Comparison of ENCODE assay signal across 9 mouse cellular contexts in genomic region chr9:14274586-14274985, GRCm38 (mm10). TPM values are rescaled to one million over a fixed set of nuclear protein-coding genes. Genes with fewer than 3 reads are reported as not detected.
A peak's percentile ranks its signal among the peaks of the same experiment; 100 is the strongest.
DNase-seq lines count a peak whose midpoint lies in the region; ATAC-seq and TF ChIP-seq lines count a peak whose summit lies in the region.
"Had no signal": no experiment of that assay in that cellular context is flagged by ENCODE, and none has a peak within 500 bp of the region (broad histone marks: within the 10 kb centered on the region; RNA-seq: fewer than 3 reads in every experiment).

No protein-coding gene starts in this region.

- H3K9ac ChIP-seq in embryonic facial prominence, embryonic 14.5 days (ENCODE audit: low read depth, low read length), result no peak overlapping the region
- peak overlapping the region; percentile 64 for H3K9ac ChIP-seq in hindbrain, embryonic 16.5 days (ENCODE audit: low read depth, low read length)
- peak overlapping the region; percentile 60; the same call in 1 of the 2 replicates for H3K9ac ChIP-seq in midbrain, embryonic 16.5 days (ENCODE audit: low read depth, low read length)

- no peaks in the 10 kb centered on the region for H3K9me3 ChIP-seq in embryonic facial prominence, embryonic 14.5 days (ENCODE audit: control insufficient read depth, low read length)
- no peaks in the 10 kb centered on the region for H3K9me3 ChIP-seq in hindbrain, embryonic 16.5 days (ENCODE audit: control insufficient read depth, low read length)
- no peaks in the 10 kb centered on the region for H3K9me3 ChIP-seq in midbrain, embryonic 16.5 days (replicated peaks; ENCODE audit: control insufficient read depth, low read length, poor library complexity, severe bottlenecking)

- no peaks in the 10 kb centered on the region for H3K36me3 ChIP-seq in embryonic facial prominence, embryonic 14.5 days (ENCODE audit: control insufficient read depth, insufficient read depth, low read length)
- H3K36me3 ChIP-seq in hindbrain, embryonic 16.5 days (ENCODE audit: control insufficient read depth, insufficient read depth, low read length), result no peaks in the 10 kb centered on the region
- no peaks in the 10 kb centered on the region for H3K36me3 ChIP-seq in midbrain, embryonic 16.5 days (ENCODE audit: control insufficient read depth, insufficient read depth, low read length)

- no peak for TF ChIP-seq CTCF in layer of hippocampus, adult 2 months (conservative IDR thresholded peaks at IDR 0.05)

- H3K4me3 ChIP-seq in layer of hippocampus, adult 2 months, result peak overlapping the region; percentile 96
- 0 out of 2 replicates have a peak overlapping the region, but pooled peaks have one; percentile 30 for H3K4me3 ChIP-seq in embryonic facial prominence, embryonic 14.5 days (ENCODE audit: low read depth, low read length)
- H3K4me3 ChIP-seq in hindbrain, embryonic 16.5 days (ENCODE audit: low read length), result peak overlapping the region; percentile 99
- H3K4me3 ChIP-seq in midbrain, embryonic 16.5 days (ENCODE audit: low read depth, low read length), result peak overlapping the region; percentile 77

- peak overlapping the region; percentile 56 for H3K4me2 ChIP-seq in embryonic facial prominence, embryonic 14.5 days (ENCODE audit: low read depth, low read length)
- H3K4me2 ChIP-seq in hindbrain, embryonic 16.5 days (ENCODE audit: low read length), result peak overlapping the region; percentile 69
- peak overlapping the region; percentile 71 for H3K4me2 ChIP-seq in midbrain, embryonic 16.5 days (ENCODE audit: low read length)

- peaks cover 12% of the 10 kb centered on the region; the same call in 1 of the 2 replicates for H3K4me1 ChIP-seq in embryonic facial prominence, embryonic 14.5 days (ENCODE audit: control insufficient read depth, insufficient read depth, low read length)
- H3K4me1 ChIP-seq in hindbrain, embryonic 16.5 days (ENCODE audit: control insufficient read depth, insufficient read depth, low read depth, low read length), result peaks cover 11% of the 10 kb centered on the region
- peaks cover 20% of the 10 kb centered on the region for H3K4me1 ChIP-seq in midbrain, embryonic 16.5 days (ENCODE audit: control insufficient read depth, insufficient read depth, low read length)

- no peak for ATAC-seq in embryonic facial prominence, embryonic 14.5 days (ENCODE audit: low read depth)
- no peak for ATAC-seq in hindbrain, embryonic 16.5 days
- ATAC-seq in midbrain, embryonic 16.5 days, result no peak
- ATAC-seq: Patski had no signal

- H3K27me3 ChIP-seq in embryonic facial prominence, embryonic 14.5 days (replicated peaks; ENCODE audit: control insufficient read depth, insufficient read depth, low read length), result no peaks in the 10 kb centered on the region
- no peaks in the 10 kb centered on the region for H3K27me3 ChIP-seq in hindbrain, embryonic 16.5 days (replicated peaks; ENCODE audit: control insufficient read depth, insufficient read depth, low read length)
- no peaks in the 10 kb centered on the region; the same call in 1 of the 2 replicates for H3K27me3 ChIP-seq in midbrain, embryonic 16.5 days (ENCODE audit: control insufficient read depth, insufficient read depth, low read depth, low read length)
- H3K27me3 ChIP-seq: Patski had no signal

- DNase-seq in layer of hippocampus, adult 2 months (ENCODE audit: low spot score in 2 of 2), result no peak
- DNase-seq in layer of hippocampus, adult 18-20 months (ENCODE audit: low spot score in 2 of 2), result no peak
- DNase-seq in embryonic facial prominence, embryonic 14.5 days (ENCODE audit: low spot score), result no peak
- DNase-seq in right cerebral cortex, postnatal 25 days, result no peak
- DNase-seq in right cerebral cortex, adult 2 months (ENCODE audit: low spot score in 2 of 2), result no peak
- DNase-seq in kidney, adult 8-10 months, result no peak

- H3K27ac ChIP-seq in layer of hippocampus, adult 2 months, result peak overlapping the region; percentile 92
- peak overlapping the region; percentile 90 for H3K27ac ChIP-seq in embryonic facial prominence, embryonic 14.5 days (replicated peaks; ENCODE audit: low read depth, low read length)
- H3K27ac ChIP-seq in hindbrain, embryonic 16.5 days (ENCODE audit: low read depth, low read length), result peak overlapping the region; percentile 85
- peak overlapping the region; percentile 84 for H3K27ac ChIP-seq in midbrain, embryonic 16.5 days (ENCODE audit: low read length)

- 47% methylated on average over 5 of the region's 5 CpGs for WGBS in embryonic facial prominence, embryonic 14.5 days
- WGBS in hindbrain, embryonic 16.5 days, result 33% methylated on average over 5 of the region's 5 CpGs
- 30% methylated on average over 5 of the region's 5 CpGs for WGBS in midbrain, embryonic 16.5 days

RNA-seq across cellular contexts. Expression of gene Sesn3, which starts 0.3 kb away (rescaled TPM):
- 10 to 100 TPM; 66.8 TPM for total RNA-seq in layer of hippocampus, adult 2 months (2021)
- total RNA-seq in layer of hippocampus, adult 18-20 months (2021), result 10 to 100 TPM; 77.5 to 87.8 TPM
- polyA plus RNA-seq in embryonic facial prominence, embryonic 14.5 days (2014; fragmentation: Nextera tagmentation; extraction: Ambion mirVana), result 21.7 and 25.8 TPM in 2 replicates
- polyA plus RNA-seq in hindbrain, embryonic 16.5 days (2015; fragmentation: Nextera tagmentation; extraction: Ambion mirVana), result 15.9 and 21.0 TPM in 2 replicates
- polyA plus RNA-seq in midbrain, embryonic 16.5 days (2015; fragmentation: Nextera tagmentation; extraction: Ambion mirVana), result 13.6 and 16.1 TPM in 2 replicates

Comparison
In these comparisons a context has a peak if more than half of its experiments do, and no peak if none do; other contexts are left out.
1. H3K4me3 ChIP-seq: peak in every context shown above with its lines; median percentile 99 in hindbrain, embryonic 16.5 days; 96 in layer of hippocampus, adult 2 months; 77 in midbrain, embryonic 16.5 days; 30 in embryonic facial prominence, embryonic 14.5 days.